Comparison of ENCODE assay signal across 19 mouse cellular contexts in the genomic region with DNA sequence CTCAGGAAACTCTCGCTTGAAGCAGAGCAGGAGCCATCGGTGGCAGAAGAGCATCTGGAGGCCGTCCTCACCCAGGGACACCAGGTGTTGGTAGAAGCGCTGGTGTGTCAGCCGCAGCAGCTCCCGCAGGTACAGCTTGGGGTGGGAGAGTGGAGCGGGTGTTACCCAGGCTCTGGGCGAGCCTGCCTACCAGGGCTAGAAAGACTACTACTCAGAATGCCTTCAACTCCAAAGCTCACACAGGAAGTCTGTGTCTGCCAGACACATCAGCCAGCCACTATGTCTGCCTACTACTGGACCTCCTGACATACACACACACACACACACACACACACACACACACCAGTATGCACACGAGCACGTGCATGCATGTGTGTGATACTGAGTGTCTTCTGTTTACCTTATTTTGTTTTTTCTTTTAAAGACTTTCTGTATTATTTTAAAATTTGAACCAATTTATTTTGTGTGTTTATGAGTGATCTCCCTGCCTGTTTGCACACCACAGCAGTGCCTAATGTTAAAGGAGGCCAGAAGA.
DNase-seq lines count a peak whose midpoint lies in the region; ATAC-seq and TF ChIP-seq lines count a peak whose summit lies in the region.
"Had no signal": no experiment of that assay in that cellular context is flagged by ENCODE, and none has a peak within 500 bp of the region (broad histone marks: within the 10 kb centered on the region; RNA-seq: fewer than 3 reads in every experiment).

No protein-coding gene starts in this region.

- DNase-seq in forebrain, embryonic 11.5 days (ENCODE audit: low spot score) = no peak
- no peak for DNase-seq in spleen, adult 2 months (ENCODE audit: low read depth in 1 of 2, low spot score in 2 of 2)
- DNase-seq in spleen, postnatal 14 days (ENCODE audit: low spot score in 2 of 2) = no peak
- no peak for DNase-seq in lung, postnatal 4 days
- no peak for DNase-seq in adrenal gland, postnatal 25 days
- DNase-seq: adrenal gland, postnatal 10 days; cerebellum, adult 8-10 months; gastrocnemius, postnatal 14 days; heart, postnatal 36 days; kidney, adult 9 months; layer of hippocampus, postnatal 36 days; left cerebral cortex, postnatal 4 days; retina, postnatal 1 day; thymus, postnatal 36 days had no signal

- H3K4me2 ChIP-seq in forebrain, embryonic 15.5 days (replicated peaks) = no peak overlapping the region
- no peak overlapping the region for H3K4me2 ChIP-seq in forebrain, embryonic 11.5 days (ENCODE audit: low read depth, low read length, severe bottlenecking)
- no peak overlapping the region for H3K4me2 ChIP-seq in hindbrain, embryonic 15.5 days
- H3K4me2 ChIP-seq in neural tube, embryonic 15.5 days = no peak overlapping the region
- H3K4me2 ChIP-seq: liver, embryonic 11.5 days had no signal

- no peak for ATAC-seq in forebrain, embryonic 15.5 days (replicated peaks)
- ATAC-seq in forebrain, embryonic 11.5 days (replicated peaks; ENCODE audit: low FRiP score) = no peak
- ATAC-seq in hindbrain, embryonic 15.5 days (ENCODE audit: low FRiP score, low read depth) = 0 out of 2 replicates have a peak, but pooled peaks have one; percentile 3
- ATAC-seq in neural tube, embryonic 15.5 days (ENCODE audit: low FRiP score) = no peak

- TF ChIP-seq CTCF in spleen, adult 2 months (IDR thresholded peaks at IDR 0.05; ENCODE audit: extremely low read depth, insufficient read depth, insufficient read length, insufficient replicate concordance) = no peak

- H3K4me1 ChIP-seq in forebrain, embryonic 15.5 days = peaks cover 13% of the 10 kb centered on the region
- peaks cover 12% of the 10 kb centered on the region; the same call in 1 of the 2 replicates for H3K4me1 ChIP-seq in forebrain, embryonic 11.5 days (replicated peaks; ENCODE audit: control insufficient read depth, insufficient read depth, low read length)
- peaks cover 15% of the 10 kb centered on the region; the same call in 1 of the 2 replicates for H3K4me1 ChIP-seq in spleen, adult 2 months (ENCODE audit: control insufficient read depth, insufficient read depth, insufficient read length)
- H3K4me1 ChIP-seq in hindbrain, embryonic 15.5 days (replicated peaks) = peaks cover 20% of the 10 kb centered on the region
- peaks cover 6% of the 10 kb centered on the region for H3K4me1 ChIP-seq in neural tube, embryonic 15.5 days

- 97% methylated on average over 10 of the region's 10 CpGs for WGBS in forebrain, embryonic 15.5 days
- 92% methylated on average over 10 of the region's 10 CpGs for WGBS in forebrain, embryonic 11.5 days
- WGBS in spleen, adult 2 months = 68% methylated on average over 10 of the region's 10 CpGs
- 87% methylated on average over 10 of the region's 10 CpGs for WGBS in hindbrain, embryonic 15.5 days
- WGBS in neural tube, embryonic 15.5 days = 83% methylated on average over 10 of the region's 10 CpGs

- 0 out of 2 replicates have a peak overlapping the region, but pooled peaks have one; percentile 43 for H3K27ac ChIP-seq in forebrain, embryonic 15.5 days (replicated peaks)
- H3K27ac ChIP-seq in forebrain, embryonic 11.5 days (ENCODE audit: low read depth, low read length) = no peak overlapping the region
- peak overlapping the region; percentile 35; the same call in 1 of the 2 replicates for H3K27ac ChIP-seq in spleen, adult 2 months (ENCODE audit: insufficient read depth, low read length)
- H3K27ac ChIP-seq in hindbrain, embryonic 15.5 days (replicated peaks) = peak overlapping the region; percentile 71
- H3K27ac ChIP-seq in neural tube, embryonic 15.5 days (replicated peaks) = 0 out of 2 replicates have a peak overlapping the region, but pooled peaks have one; percentile 41

- peaks cover 50% of the 10 kb centered on the region for H3K36me3 ChIP-seq in forebrain, embryonic 15.5 days
- peaks cover 2% of the 10 kb centered on the region; the same call in 1 of the 2 replicates for H3K36me3 ChIP-seq in forebrain, embryonic 11.5 days (ENCODE audit: control insufficient read depth, insufficient read depth, low read length)
- H3K36me3 ChIP-seq in spleen, adult 2 months (ENCODE audit: control insufficient read depth, insufficient read depth, low read length) = no peaks in the 10 kb centered on the region
- H3K36me3 ChIP-seq in hindbrain, embryonic 15.5 days = peaks cover 17% of the 10 kb centered on the region; the same call in 1 of the 2 replicates
- H3K36me3 ChIP-seq in neural tube, embryonic 15.5 days = peaks cover 68% of the 10 kb centered on the region
- H3K36me3 ChIP-seq: G1E had no signal

- no peaks in the 10 kb centered on the region for H3K9me3 ChIP-seq in forebrain, embryonic 15.5 days
- H3K9me3 ChIP-seq in forebrain, embryonic 11.5 days (ENCODE audit: control insufficient read depth, low read length) = no peaks in the 10 kb centered on the region
- H3K9me3 ChIP-seq in hindbrain, embryonic 15.5 days = no peaks in the 10 kb centered on the region
- no peaks in the 10 kb centered on the region for H3K9me3 ChIP-seq in neural tube, embryonic 15.5 days (replicated peaks)

- H3K9ac ChIP-seq in forebrain, embryonic 15.5 days (replicated peaks) = no peak overlapping the region
- H3K9ac ChIP-seq in forebrain, embryonic 11.5 days (ENCODE audit: low read length) = no peak overlapping the region
- no peak overlapping the region for H3K9ac ChIP-seq in hindbrain, embryonic 15.5 days
- H3K9ac ChIP-seq in neural tube, embryonic 15.5 days (replicated peaks) = no peak overlapping the region

- H3K27me3 ChIP-seq in forebrain, embryonic 15.5 days = no peaks in the 10 kb centered on the region
- no peaks in the 10 kb centered on the region for H3K27me3 ChIP-seq in forebrain, embryonic 11.5 days (ENCODE audit: control insufficient read depth, insufficient read depth, low read length)
- no peaks in the 10 kb centered on the region for H3K27me3 ChIP-seq in spleen, adult 2 months (ENCODE audit: control insufficient read depth, insufficient read depth, low read length)
- H3K27me3 ChIP-seq in hindbrain, embryonic 15.5 days = no peaks in the 10 kb centered on the region
- no peaks in the 10 kb centered on the region for H3K27me3 ChIP-seq in neural tube, embryonic 15.5 days (replicated peaks)

- H3K4me3 ChIP-seq in forebrain, embryonic 15.5 days = no peak overlapping the region
- no peak overlapping the region for H3K4me3 ChIP-seq in forebrain, embryonic 11.5 days (ENCODE audit: low read depth, low read length)
- no peak overlapping the region for H3K4me3 ChIP-seq in spleen, adult 2 months (ENCODE audit: extremely low read depth, insufficient read depth, insufficient read length)
- no peak overlapping the region for H3K4me3 ChIP-seq in hindbrain, embryonic 15.5 days
- H3K4me3 ChIP-seq in neural tube, embryonic 15.5 days (replicated peaks) = no peak overlapping the region

- TF ChIP-seq POLR2A in spleen, adult 2 months (IDR thresholded peaks at IDR 0.05; ENCODE audit: low read depth, low read length) = no peak
